Mouse (Mus musculus): Measurements from ENCODE around the gene Pcbd1.
"Not testable (repeated sequence)": the region's sequence is repeated elsewhere in the genome, so short reads cannot be mapped to it uniquely, and the experiment has no call there.

The Pcbd1 gene

GRCm38 (mm10) chr10:61103564-61104114 is 14.5 kb downstream of the Pcbd1 start:
- DNase-seq: no peak

DNA sequence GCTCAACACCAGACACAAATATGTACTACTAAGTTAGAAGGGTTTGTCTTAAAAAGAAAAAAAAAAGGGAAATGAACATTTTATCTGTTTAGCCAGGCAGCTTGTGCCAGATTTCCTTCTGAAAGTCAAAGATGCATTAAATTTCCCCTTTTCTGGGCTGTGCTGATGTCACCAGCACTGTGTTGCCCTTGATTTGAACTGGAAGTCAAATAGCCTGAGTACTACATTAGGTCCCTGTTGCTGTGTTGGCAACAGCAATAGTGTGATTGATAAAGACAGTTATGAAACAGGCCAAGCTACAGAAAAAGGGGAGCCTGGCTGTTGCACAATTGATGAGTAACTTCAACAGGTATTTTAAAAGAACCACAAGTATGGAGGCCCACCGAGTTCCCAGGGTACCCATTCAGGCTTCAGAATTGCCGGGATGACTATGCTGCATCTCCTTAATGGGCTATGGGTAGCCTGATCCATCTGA is 25.2 kb downstream of the Pcbd1 start:
- DNase-seq: no peak

GRCm38 (mm10) chr10:61121732-61122131 is 32.6 kb downstream of the Pcbd1 start:
- not testable (repeated sequence) for DNase-seq

- no peak for DNase-seq
Observed at GRCm38 (mm10) chr10:61123276-61123913, 34.3 kb downstream of the Pcbd1 start.

DNA sequence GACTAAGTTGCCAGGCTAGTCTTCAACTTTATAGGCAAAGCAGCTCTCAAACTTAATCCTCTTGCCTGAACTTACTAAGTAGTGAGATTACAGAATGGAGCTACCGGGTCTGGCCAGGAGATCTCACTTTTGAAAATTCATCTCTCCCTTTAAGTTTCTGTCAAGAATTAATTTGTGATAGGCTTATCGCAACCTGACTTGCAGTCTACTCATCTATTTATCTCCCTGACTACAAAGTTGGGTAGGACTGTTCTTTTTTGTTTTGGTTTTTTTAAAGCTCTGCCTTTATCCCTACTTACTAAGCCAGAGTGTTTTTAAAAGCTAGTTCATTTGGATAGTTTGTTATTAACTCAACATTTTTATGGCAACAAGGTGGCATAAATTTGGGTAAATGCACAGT is 35.3 kb downstream of the Pcbd1 start:
- no peak for DNase-seq

DNA sequence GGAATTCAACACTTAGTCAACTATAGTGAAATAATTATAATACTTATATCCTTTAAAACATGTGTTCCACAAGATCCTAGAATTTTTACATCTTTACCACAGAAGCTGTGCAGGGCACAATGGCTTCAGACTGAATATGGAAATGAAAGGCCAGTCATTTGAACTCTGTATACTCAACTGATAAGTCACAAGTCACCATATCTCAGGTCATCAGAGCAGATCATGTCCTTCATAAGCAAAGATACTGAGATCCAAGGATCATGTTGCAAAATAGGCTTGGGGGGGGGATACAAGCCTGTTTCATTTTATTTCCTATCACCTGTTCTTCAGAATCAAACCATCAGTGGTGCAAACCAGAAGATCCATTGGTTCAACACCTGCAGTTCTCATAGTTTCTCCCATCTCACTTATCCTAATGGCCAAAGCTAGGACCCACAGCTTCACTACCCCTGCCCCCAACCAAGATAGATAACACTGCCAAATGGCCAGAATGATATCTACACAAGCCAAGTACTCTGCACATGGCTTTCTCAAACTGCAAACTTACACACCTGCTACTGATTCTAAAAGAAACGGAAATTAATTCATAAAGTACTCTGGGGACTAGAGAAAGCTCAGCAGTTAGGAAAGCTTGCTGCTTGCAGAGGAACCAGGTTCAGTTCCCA is 39.7 kb downstream of the Pcbd1 start:
- no peak for DNase-seq

DNA sequence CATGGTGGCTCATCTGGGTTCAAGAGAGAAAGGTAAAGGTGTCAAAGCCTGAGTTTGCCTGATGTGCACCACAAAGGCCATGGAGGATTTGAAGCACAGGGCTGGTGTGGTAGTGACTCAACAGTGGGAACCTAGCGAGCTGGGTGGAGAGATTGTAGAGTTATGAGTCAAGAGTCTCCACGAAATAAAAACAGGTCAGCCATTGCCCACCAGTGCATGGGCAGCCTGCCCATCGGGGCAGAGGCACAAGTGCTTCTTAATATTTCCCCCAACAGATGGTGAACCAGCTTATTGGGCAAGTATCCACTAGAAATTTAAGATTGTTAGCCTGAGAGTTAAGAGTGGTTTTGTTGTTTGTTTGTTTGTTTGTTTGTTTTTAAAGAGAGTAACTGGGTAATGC is 41.8 kb downstream of the Pcbd1 start:
- DNase-seq: no peak

DNA sequence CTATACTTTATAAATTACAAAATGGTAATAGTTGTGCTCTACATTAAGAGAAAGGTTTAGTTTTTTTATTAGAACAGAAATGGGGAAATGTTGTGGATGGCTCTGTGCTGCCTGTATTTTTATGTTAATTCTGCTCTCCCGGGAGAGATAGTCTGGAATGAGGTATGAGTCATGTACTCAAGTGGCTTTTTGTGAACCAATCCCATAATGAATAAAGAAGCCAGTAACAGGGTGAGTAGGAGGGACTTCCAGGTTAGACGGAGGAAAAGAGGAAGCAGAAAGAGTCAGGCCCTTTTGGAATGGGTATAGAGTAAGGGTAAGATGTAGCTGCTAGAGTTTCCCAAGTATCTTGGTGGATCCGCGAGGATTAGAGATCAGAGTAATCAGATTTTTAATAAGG is 44.9 kb downstream of the Pcbd1 start:
- no peak for DNase-seq

GRCm38 (mm10) chr10:61135226-61135839 is 46.2 kb downstream of the Pcbd1 start:
- DNase-seq: no peak

DNA sequence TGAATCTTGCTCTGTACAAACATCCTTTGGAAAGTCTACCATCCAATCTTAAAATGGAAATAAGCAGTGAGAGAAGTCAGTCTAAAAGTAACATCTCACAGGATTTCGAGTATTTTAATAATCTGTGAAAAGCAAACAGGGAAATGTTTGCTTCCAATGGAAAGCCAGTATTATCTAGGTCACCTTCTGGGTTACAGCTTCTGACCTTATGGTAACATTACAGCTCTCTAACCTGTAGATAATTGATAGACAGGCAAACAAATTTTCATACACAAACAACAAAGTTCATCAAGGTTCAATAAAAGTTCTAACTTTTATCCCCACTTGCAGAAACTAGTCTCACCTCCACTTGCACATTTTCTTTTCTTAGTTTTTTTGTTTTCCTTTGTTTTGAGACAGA is 48.4 kb downstream of the Pcbd1 start:
- DNase-seq: no peak

GRCm38 (mm10) chr10:61143343-61143742 is 54.2 kb downstream of the Pcbd1 start:
- DNase-seq: no peak
